Mouse (Mus musculus): Measurements from ENCODE around the gene Gng3.

Gene Gng3

GRCm38 (mm10) chr19:8839103-8839907 is at the start of gene Gng3:
Gene Gng3 (minus strand): TSS chr19:8839194.
- WGBS, result 35% methylated on average over 11 of the region's 11 CpGs

DNA sequence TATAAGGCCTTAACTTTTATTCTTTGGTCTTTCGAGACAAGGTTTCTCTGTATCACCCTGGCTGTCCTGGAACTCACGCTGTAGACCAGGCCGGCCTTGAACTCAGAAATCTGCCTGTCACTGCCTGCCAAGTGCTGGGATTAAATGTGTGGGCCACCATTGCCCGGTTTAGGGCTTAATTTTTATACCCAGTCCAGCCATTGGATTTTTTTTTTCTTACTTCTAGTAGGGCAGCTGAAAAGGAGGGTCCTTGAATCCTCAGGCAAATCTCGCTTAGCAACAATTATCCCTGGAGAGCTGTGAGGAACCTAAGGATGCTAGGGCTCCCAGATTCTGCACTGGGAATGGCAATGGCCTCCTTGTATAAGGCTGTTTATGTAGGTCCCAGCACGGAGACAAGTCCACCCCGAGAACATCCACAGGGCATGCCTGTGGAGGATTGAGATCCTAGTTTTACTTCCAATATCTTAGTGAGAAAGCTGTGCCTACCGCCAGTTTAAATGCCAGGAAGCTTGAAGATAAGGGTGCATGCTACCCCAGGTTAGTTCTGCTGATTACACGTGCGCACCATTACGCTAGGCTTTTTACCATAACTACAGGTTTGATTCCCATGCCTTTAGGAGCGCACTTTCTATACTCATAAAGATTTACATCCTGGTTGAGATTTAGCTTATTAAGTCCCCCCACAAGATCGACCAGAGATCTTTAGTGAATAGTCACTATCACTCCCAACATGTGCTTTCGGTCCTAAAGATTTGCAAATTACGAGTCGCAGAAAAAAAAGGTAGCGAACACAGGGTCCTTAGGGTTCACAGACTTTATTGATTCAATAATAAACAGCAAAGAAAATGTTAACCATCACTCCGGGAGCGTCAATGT is 48.8 kb upstream of the Gng3 start:
- 21% methylated on average over 19 of the region's 19 CpGs for WGBS

DNA sequence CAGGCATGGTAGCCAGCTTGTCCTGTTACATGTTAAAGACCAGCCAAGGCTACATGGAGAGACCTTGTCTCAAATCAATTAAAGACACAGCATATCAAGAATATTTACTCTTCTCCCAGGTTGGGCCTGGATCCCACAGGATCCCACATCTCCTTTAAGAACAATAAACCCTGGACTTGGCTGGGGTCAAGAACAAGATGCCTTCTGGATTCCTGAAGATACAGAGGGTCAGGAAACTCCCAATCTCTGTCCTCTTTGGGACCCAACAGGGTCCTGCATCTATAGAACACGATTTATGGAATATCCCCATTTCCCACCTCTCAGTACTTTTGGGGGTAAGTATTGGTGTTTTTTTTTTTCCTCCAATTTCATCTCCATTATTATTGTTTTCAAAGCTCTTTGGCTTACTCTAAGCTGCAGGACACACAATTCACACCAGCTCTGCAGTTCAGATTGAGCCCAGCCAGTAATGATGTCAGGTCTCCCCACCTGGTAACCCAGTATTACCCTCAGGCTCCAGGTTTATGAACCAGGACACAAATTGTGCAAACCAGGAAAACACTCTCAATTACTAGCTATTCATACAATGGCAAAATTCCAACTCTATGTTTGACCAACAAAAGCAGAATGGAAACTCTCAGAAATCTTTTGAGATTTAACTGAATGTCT is 48.1 kb upstream of the Gng3 start:
- WGBS, result 44% methylated on average over 1 of the region's 1 CpGs

DNA sequence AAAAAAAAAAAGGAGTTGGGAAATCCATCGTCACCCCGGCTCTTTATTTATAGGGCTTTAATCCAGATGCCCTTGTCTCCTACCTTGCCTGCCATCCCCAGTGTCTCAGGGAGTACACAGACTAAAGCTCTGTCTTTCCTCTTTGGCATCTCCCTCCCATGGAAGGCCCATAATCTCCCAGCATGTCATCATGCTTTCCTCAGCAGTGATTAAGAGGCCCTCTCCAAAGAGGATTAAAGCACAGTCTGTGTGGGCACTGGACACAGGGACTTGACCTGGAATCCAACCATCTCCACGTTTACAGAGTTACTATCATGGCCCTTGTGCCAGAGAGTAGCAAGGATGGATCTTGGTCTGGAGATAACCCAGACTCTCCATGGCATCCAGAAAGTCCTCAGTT is 44.6 kb upstream of the Gng3 start, which contains the start of the genes Lbhd1 and Gm49403:
Gene Lbhd1 (plus strand): TSS at position 117 of the 400 bp plus-strand sequence.
Gene Gm49403 (plus strand): TSS at position 315 of the 400 bp plus-strand sequence.
- 75% methylated on average over 3 of the region's 3 CpGs for WGBS

DNA sequence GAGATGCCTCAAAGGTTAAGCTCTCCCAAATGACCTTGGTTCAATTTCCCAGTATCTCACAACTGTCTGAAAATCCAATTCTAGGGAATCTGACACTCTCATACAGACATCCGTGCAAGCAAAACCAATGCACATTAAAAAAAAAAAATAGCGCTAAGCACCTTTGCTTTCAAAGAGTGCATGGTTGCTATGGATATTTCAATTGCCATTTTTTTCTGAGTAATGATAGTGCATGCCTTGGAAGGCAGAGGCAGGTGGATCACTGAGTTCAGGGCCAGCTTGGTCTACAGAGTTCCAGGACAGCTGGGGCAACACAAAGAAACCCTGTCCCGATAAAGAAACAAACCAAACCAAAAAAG is 42.0 kb upstream of the Gng3 start:
- 2% methylated on average over 3 of the region's 3 CpGs for WGBS

GRCm38 (mm10) chr19:8880311-8881033 is 41.5 kb upstream of the Gng3 start, which contains the start of gene Uqcc3:
Gene Uqcc3 (minus strand): TSS chr19:8880923.
- under 1% methylated on average over 42 of the region's 42 CpGs for WGBS

DNA sequence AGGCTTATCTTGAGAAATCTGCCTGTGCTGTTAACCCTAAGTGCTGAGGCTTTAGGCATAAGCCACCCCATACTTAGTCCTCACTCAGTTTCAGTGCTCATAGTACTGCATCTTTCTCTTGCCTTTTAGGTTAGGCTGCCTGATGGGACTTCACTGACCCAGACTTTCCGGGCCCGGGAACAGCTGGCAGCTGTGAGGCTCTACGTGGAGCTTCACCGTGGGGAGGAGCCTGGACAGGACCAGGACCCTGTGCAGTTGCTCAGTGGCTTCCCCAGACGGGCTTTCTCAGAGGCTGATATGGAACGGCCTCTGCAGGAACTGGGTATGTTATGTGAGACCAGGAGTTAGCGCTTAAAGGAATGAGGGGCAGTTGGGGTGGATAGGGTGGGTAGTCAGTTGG is 36.0 kb upstream of the Gng3 start:
- WGBS, result 90% methylated on average over 7 of the region's 7 CpGs

GRCm38 (mm10) chr19:8872266-8872840 is 33.4 kb upstream of the Gng3 start:
- WGBS, result 66% methylated on average over 10 of the region's 10 CpGs

DNA sequence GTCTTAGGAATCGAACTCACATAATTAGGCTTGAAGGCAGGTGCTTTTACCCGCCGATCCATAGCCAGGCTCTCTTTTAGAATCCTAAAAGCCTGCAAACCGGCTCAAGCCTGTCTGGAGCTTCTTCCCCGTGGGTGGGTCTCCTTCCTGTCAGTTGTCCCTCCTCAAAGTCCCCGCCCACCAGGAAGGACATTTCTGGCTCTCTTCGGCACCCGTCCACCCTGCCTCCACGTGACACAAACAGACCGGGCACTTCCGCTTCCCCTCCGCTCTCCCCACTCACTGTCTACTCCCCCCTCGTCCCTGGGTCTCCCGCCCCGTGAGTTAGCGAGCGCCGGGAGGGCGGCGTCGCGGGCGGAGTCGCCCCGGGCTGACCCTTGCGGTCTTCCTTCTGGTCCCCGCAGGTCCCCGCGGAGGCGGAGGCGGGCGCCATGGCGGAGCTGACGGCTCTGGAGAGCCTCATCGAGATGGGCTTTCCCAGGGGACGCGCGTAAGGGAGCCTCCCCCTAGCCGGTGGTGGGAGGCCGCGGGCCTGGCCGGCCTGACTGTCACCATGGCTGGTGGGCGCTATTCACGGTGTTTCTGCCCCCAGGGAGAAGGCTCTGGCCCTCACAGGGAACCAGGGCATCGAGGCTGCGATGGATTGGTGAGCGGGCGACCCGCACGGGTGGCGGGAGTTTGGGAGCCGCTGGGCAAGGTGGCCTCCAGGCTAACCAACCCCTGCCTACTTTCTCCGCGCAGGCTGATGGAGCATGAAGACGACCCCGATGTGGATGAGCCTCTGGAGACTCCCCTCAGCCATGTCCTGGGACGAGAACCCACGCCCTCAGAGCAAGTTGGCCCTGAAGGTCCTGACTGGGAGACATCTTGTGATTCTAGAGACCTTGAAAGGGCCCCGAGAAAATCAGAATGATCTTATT is 32.5 kb upstream of the Gng3 start, which contains the start of gene Ubxn1:
Gene Ubxn1 (plus strand): TSS at position 230 of the 920 bp plus-strand sequence.
- WGBS, result 1% methylated on average over 59 of the region's 59 CpGs

DNA sequence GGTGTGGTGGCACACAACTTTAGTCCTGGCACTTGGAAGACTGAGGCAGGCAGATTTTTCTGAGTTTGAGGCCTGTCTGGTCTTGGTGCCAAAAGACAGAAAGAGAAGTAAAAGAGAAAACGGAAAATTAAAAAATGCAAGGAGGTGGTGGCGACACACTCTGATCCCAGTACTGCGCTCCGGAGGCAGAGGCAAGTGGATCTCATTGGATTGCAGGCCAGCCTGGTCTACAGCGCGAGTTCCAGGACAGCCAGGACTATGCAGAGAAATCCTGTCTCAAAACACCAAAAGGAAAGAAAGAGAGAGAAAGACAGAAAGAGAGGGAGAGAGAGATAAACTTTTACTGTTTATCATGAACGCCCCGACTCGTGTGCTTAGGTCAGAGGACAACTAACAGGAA is 31.8 kb upstream of the Gng3 start:
- WGBS, result 30% methylated on average over 9 of the region's 9 CpGs

- 77% methylated on average over 3 of the region's 3 CpGs for WGBS
Observed at GRCm38 (mm10) chr19:8870381-8870780, 31.4 kb upstream of the Gng3 start.

GRCm38 (mm10) chr19:8864265-8864664 is 25.3 kb upstream of the Gng3 start:
- WGBS, result 52% methylated on average over 6 of the region's 6 CpGs

GRCm38 (mm10) chr19:8859018-8859417 is 20.0 kb upstream of the Gng3 start:
- 6% methylated on average over 1 of the region's 1 CpGs for WGBS

- 35% methylated on average over 4 of the region's 4 CpGs for WGBS
Observed at GRCm38 (mm10) chr19:8857689-8858088, 18.7 kb upstream of the Gng3 start.

DNA sequence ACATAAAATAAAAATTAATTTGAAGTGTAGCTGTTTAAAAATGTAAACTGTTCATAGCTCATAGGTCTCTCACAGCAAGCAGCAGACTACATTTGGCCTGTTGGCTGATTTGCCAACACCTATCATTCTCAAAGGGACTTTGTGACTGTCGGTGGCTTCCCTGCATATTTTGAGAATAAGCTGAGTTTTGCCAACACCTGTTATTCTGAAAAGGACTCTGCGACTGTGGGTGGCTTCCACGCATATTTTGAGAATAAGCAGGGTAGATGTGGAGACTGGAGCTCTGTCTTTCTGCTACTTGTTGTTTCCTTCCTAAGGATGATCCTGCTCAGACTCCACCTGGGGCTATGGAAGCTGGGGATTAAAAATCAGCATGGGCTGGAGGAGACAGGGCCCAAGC is 14.1 kb upstream of the Gng3 start:
- 36% methylated on average over 3 of the region's 3 CpGs for WGBS

GRCm38 (mm10) chr19:8852236-8852928 is 13.4 kb upstream of the Gng3 start:
- 40% methylated on average over 10 of the region's 10 CpGs for WGBS

DNA sequence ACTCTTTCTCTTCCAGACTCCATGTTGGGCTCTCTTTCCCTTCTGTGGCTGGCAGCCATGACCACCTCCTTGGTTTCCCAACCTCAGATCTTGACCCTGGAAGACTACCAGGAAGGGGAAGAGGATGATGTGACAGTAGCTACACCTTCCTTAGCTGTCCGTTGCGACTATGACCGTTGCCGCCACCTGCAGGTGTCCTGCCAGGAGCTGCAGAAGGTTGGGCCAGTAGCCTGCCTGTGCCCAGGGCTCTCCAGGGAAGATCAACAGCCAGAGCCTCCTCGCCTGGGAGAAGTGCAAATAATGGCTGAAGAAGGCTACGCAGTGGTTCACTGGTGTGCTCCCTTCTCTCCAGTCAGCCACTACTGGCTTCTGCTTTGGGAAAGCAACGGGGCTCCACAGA is 12.6 kb upstream of the Gng3 start:
- WGBS, result 70% methylated on average over 7 of the region's 7 CpGs

DNA sequence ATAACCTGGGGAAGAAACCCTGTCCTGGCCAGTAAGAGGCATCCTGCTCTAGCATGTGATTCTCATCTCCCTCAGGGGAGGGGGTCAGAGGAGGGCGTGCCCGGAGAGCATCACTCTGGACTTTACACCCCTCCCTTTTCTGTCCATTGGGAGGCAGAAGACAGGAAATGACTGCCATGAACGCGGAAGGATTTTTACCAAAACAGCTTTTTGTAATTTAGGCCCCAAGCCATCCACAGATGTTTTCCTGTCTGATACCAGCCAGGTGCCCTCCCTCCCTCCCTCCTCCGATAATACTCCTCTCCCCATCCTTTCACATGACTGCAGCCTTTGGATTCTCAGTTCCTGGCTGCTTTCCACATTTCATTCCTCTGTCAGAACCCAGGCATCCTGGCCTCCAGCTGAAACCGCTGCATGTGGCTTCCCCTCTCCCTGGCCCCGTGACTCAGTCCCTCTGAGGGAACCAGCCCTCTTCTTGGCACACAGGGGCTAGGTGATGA is 11.5 kb upstream of the Gng3 start, which contains the start of gene Lrrn4cl:
Gene Lrrn4cl (plus strand): TSS at position 367 of the 500 bp plus-strand sequence.
- WGBS, result 23% methylated on average over 7 of the region's 7 CpGs

- 84% methylated on average over 5 of the region's 5 CpGs for WGBS
Observed at GRCm38 (mm10) chr19:8848356-8848755, 9.4 kb upstream of the Gng3 start.

Data from cerebral cortex, adult 2 months (tissue).